Mouse (Mus musculus): ENCODE data around the gene Cdh8. TPM values are rescaled to one million over a fixed set of nuclear protein-coding genes. Genes with fewer than 3 reads are reported as not detected.

Cdh8 gene
- polyA plus RNA-seq, 2 experiments, result 2.6 to 3.0 TPM

DNA sequence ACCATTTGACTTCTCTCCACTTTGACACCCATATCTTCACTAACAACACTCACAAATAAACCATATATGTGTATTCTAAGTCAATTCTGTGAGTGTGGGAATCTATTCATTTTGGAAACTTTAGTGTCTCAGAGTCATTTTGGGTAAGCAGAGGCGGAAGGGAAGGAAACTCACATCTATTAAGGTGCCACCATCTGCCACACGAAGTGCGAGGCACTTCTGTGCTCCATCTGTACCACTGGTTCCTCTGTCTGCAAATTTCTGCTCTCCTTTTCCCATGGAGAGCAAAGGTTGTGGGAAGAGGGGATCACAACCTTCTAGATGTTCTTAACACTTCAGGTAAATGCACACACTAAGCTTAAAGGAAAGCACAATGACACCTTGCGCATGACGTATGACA lies 46.2 kb downstream of the Cdh8 start:
- TF ChIP-seq POLR2A (IDR thresholded peaks at IDR 0.05; ENCODE audit: borderline replicate concordance, extremely low read depth, insufficient read depth, insufficient read length), result no peak
- Histone ChIP-seq H3K9me3 (ENCODE audit: control insufficient read depth, low read length) (no peaks in the 10 kb centered on the region), H3K4me1 (ENCODE audit: control insufficient read depth, insufficient read depth, low read length) (no peaks in the 10 kb centered on the region), H3K4me2 (replicated peaks; ENCODE audit: low read depth, low read length, severe bottlenecking) (no peak overlapping the region), H3K4me3 (replicated peaks; ENCODE audit: low read length) (no peak overlapping the region), H3K27me3 (ENCODE audit: control insufficient read depth, insufficient read depth, low read length) (no peaks in the 10 kb centered on the region), H3K36me3 (ENCODE audit: control insufficient read depth, insufficient read depth, low read length) (no peaks in the 10 kb centered on the region), H3K27ac (replicated peaks; ENCODE audit: low read depth, low read length) (no peak overlapping the region), H3K9ac (ENCODE audit: low read depth, low read length, severe bottlenecking) (no peak overlapping the region)
- 89% methylated on average over 5 of the region's 5 CpGs for WGBS
- DNase-seq (ENCODE audit: low spot score) (no peak), ATAC-seq (ENCODE audit: low FRiP score, low read depth) (no peak)

DNA sequence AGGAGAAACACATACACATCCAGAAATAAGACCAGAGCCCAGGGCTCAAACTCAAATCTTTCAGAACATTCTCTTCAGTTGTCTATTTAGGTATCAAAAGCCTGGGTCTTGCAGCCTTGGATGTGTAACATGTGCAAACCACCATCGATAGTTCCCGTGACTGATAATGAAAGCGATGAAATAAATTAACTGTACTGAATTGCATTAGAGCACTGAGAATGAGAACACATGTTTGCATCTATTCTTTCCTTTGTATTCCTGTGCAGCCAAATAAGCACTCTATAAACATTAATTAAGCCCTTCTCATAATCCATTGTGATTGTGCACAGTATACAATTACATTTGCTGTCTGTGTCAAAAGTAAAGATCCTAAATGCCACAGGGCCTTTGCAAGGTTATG lies 47.1 kb downstream of the Cdh8 start:
- H3K9me3 ChIP-seq (ENCODE audit: control insufficient read depth, low read length), result no peaks in the 10 kb centered on the region
- no peaks in the 10 kb centered on the region for H3K27me3 ChIP-seq (ENCODE audit: control insufficient read depth, insufficient read depth, low read length)
- TF ChIP-seq POLR2A (IDR thresholded peaks at IDR 0.05; ENCODE audit: borderline replicate concordance, extremely low read depth, insufficient read depth, insufficient read length), result no peak
- 95% methylated on average over 3 of the region's 3 CpGs for WGBS
- no peaks in the 10 kb centered on the region for H3K36me3 ChIP-seq (ENCODE audit: control insufficient read depth, insufficient read depth, low read length)
- ATAC-seq (ENCODE audit: low FRiP score, low read depth) (no peak), DNase-seq (ENCODE audit: low spot score) (no peak)
- no peak overlapping the region for H3K9ac ChIP-seq (ENCODE audit: low read depth, low read length, severe bottlenecking)
- no peak overlapping the region for H3K4me3 ChIP-seq (replicated peaks; ENCODE audit: low read length)
- H3K27ac ChIP-seq (replicated peaks; ENCODE audit: low read depth, low read length), result no peak overlapping the region
- H3K4me2 ChIP-seq (replicated peaks; ENCODE audit: low read depth, low read length, severe bottlenecking), result no peak overlapping the region
- H3K4me1 ChIP-seq (ENCODE audit: control insufficient read depth, insufficient read depth, low read length), result no peaks in the 10 kb centered on the region

DNA sequence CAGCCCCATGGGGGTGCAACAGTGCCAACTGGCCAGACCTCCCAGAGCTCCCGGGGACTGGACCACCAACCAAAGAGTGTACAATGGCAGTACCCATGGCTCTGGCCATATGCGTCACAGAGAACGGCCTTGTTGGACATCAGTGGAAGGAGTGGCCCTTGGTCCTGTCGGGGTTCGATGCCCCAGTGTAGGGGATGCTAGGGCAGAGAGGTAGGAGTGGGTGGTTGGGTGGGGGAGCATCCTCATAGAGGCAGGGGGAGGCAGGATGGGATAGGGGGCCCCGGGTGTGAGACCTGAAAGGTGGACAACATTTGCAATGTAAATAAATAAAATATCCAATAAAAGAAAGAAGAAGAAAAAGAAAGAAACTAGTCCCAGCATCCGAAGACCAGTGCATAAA lies 47.8 kb downstream of the Cdh8 start:
- no peaks in the 10 kb centered on the region for H3K4me1 ChIP-seq (ENCODE audit: control insufficient read depth, insufficient read depth, low read length)
- ATAC-seq (ENCODE audit: low FRiP score, low read depth) (no peak), DNase-seq (ENCODE audit: low spot score) (no peak)

DNA sequence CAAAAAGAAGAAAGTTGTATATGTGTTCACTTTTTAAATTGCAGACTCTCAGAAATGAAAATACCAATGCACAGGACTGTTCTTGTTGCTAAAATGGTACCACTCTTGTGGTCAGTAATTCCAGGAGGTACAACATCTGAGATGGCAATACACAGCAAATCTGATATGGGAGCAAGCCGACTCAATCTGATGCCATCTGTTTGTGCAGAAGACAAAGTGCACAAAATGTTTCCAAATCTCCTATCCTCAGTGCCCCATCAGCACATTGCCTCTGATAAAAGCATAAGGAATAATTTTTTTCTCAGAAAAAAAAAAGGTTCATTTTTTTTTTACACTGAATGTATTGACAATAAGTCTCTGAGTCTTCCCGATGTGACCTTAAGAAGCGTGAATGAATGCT lies 62.3 kb downstream of the Cdh8 start:
- no peaks in the 10 kb centered on the region for H3K9me3 ChIP-seq (ENCODE audit: control insufficient read depth, low read length)
- DNase-seq (ENCODE audit: low spot score) (no peak), ATAC-seq (ENCODE audit: low FRiP score, low read depth) (no peak)
- TF ChIP-seq POLR2A (IDR thresholded peaks at IDR 0.05; ENCODE audit: borderline replicate concordance, extremely low read depth, insufficient read depth, insufficient read length), result no peak
- 86% methylated on average over 3 of the region's 3 CpGs for WGBS
- no peak overlapping the region for H3K4me3 ChIP-seq (replicated peaks; ENCODE audit: low read length)
- H3K27ac ChIP-seq (replicated peaks; ENCODE audit: low read depth, low read length), result no peak overlapping the region
- no peaks in the 10 kb centered on the region for H3K36me3 ChIP-seq (ENCODE audit: control insufficient read depth, insufficient read depth, low read length)
- no peaks in the 10 kb centered on the region for H3K4me1 ChIP-seq (ENCODE audit: control insufficient read depth, insufficient read depth, low read length)
- H3K4me2 ChIP-seq (replicated peaks; ENCODE audit: low read depth, low read length, severe bottlenecking), result no peak overlapping the region
- no peaks in the 10 kb centered on the region for H3K27me3 ChIP-seq (ENCODE audit: control insufficient read depth, insufficient read depth, low read length)
- no peak overlapping the region for H3K9ac ChIP-seq (ENCODE audit: low read depth, low read length, severe bottlenecking)

More for the DNA sequence above, 47.8 kb downstream of the Cdh8 start:
- Histone ChIP-seq H3K36me3 (ENCODE audit: control insufficient read depth, insufficient read depth, low read length) (no peaks in the 10 kb centered on the region), H3K9ac (ENCODE audit: low read depth, low read length, severe bottlenecking) (no peak overlapping the region), H3K9me3 (ENCODE audit: control insufficient read depth, low read length) (no peaks in the 10 kb centered on the region), H3K27me3 (ENCODE audit: control insufficient read depth, insufficient read depth, low read length) (no peaks in the 10 kb centered on the region), H3K27ac (replicated peaks; ENCODE audit: low read depth, low read length) (no peak overlapping the region), H3K4me3 (replicated peaks; ENCODE audit: low read length) (no peak overlapping the region), H3K4me2 (replicated peaks; ENCODE audit: low read depth, low read length, severe bottlenecking) (no peak overlapping the region)
- WGBS, result 89% methylated on average over 7 of the region's 7 CpGs
- no peak for TF ChIP-seq POLR2A (IDR thresholded peaks at IDR 0.05; ENCODE audit: borderline replicate concordance, extremely low read depth, insufficient read depth, insufficient read length)

DNA sequence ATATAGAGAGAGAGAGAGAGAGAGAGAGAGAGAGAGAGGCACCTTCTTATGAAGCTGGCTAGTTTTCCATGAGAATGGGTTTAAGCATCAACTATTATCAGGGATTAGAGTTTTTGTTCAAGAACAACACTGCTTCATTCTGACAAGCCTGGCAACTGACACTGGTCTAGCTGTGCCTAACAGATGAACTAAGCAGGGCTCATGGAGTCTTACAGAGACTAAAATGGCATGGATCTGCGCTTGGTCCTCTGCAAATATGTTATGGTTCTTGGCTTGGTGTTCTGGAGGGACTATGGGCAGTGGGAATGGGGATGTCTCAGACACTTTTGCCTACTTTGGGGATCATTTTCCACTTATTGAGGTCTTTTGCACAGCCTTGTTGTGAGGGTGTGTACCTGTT lies 63.0 kb downstream of the Cdh8 start:
- Histone ChIP-seq H3K9me3 (ENCODE audit: control insufficient read depth, low read length) (no peaks in the 10 kb centered on the region), H3K4me2 (replicated peaks; ENCODE audit: low read depth, low read length, severe bottlenecking) (no peak overlapping the region), H3K4me1 (ENCODE audit: control insufficient read depth, insufficient read depth, low read length) (no peaks in the 10 kb centered on the region), H3K36me3 (ENCODE audit: control insufficient read depth, insufficient read depth, low read length) (no peaks in the 10 kb centered on the region), H3K27me3 (ENCODE audit: control insufficient read depth, insufficient read depth, low read length) (no peaks in the 10 kb centered on the region), H3K27ac (replicated peaks; ENCODE audit: low read depth, low read length) (no peak overlapping the region), H3K4me3 (replicated peaks; ENCODE audit: low read length) (no peak overlapping the region), H3K9ac (ENCODE audit: low read depth, low read length, severe bottlenecking) (no peak overlapping the region)
- 80% methylated on average over 1 of the region's 1 CpGs for WGBS
- no peak for TF ChIP-seq POLR2A (IDR thresholded peaks at IDR 0.05; ENCODE audit: borderline replicate concordance, extremely low read depth, insufficient read depth, insufficient read length)
- DNase-seq (ENCODE audit: low spot score), result no peak
- ATAC-seq (ENCODE audit: low FRiP score, low read depth), result no peak

DNA sequence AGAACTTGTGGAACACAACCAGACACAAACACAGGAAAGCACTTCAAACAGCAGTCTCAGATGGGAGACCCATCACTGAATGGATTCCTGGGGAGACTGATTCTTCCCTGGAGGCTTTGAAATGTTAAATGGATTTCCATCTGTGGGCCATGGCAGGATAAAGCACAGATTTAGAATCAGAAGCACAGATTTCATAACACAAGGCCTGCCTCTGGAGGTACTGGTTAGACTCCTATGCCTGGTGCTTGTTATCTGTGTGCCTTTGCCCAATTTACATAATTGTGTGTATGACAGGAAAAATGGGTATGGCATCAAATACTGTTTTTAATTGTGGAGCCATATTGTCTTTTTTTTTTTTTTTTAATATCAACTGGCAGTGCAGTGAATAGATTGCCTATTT lies 66.8 kb downstream of the Cdh8 start:
- no peaks in the 10 kb centered on the region for H3K36me3 ChIP-seq (ENCODE audit: control insufficient read depth, insufficient read depth, low read length)

More for the DNA sequence above, 66.8 kb downstream of the Cdh8 start:
- no peak for TF ChIP-seq POLR2A (IDR thresholded peaks at IDR 0.05; ENCODE audit: borderline replicate concordance, extremely low read depth, insufficient read depth, insufficient read length)
- Histone ChIP-seq H3K27me3 (ENCODE audit: control insufficient read depth, insufficient read depth, low read length) (no peaks in the 10 kb centered on the region), H3K4me1 (ENCODE audit: control insufficient read depth, insufficient read depth, low read length) (no peaks in the 10 kb centered on the region), H3K9ac (ENCODE audit: low read depth, low read length, severe bottlenecking) (no peak overlapping the region), H3K27ac (replicated peaks; ENCODE audit: low read depth, low read length) (no peak overlapping the region), H3K4me2 (replicated peaks; ENCODE audit: low read depth, low read length, severe bottlenecking) (no peak overlapping the region), H3K4me3 (replicated peaks; ENCODE audit: low read length) (no peak overlapping the region), H3K9me3 (ENCODE audit: control insufficient read depth, low read length) (no peaks in the 10 kb centered on the region)
- no peak for ATAC-seq (ENCODE audit: low FRiP score, low read depth)
- no peak for DNase-seq (ENCODE audit: low spot score)
